Mouse (Mus musculus) thymus, adult 2 months (tissue): ENCODE measurements around the gene Upp2. TPM values are rescaled to one million over a fixed set of nuclear protein-coding genes. Genes with fewer than 3 reads are reported as not detected.

ENCODE experiments used
- DNase-seq: peaks from one replicate; pipeline ENCODE4 v3.0.0; 2021
- H3K27ac ChIP-seq: fragments of 200-500 bp; 2 replicates; pipeline ENCODE4 v1.5.1; 2012; ENCODE audit warnings: low read length, control low read depth; ENCODE audit not compliant: control insufficient read depth, insufficient read depth
- H3K27me3 ChIP-seq: fragments of 200-500 bp; 2 replicates; pipeline ENCODE4 v1.6.1; 2012; ENCODE audit warnings: mild to moderate bottlenecking, low read length, moderate library complexity, mixed read lengths; ENCODE audit not compliant: control insufficient read depth, insufficient read depth
- H3K36me3 ChIP-seq: fragments of 200-500 bp; 2 replicates; pipeline ENCODE4 v1.6.1; 2012; ENCODE audit warnings: mild to moderate bottlenecking, low read length, moderate library complexity; ENCODE audit not compliant: control insufficient read depth, insufficient read depth
- H3K4me1 ChIP-seq: fragments of 200-500 bp; replicated peaks from 2 replicates; pipeline ENCODE4 v1.6.1; 2012; ENCODE audit warnings: low read length; ENCODE audit not compliant: control insufficient read depth, insufficient read depth
- H3K4me3 ChIP-seq: fragments of 200-500 bp; 2 replicates; pipeline ENCODE4 v1.5.1; 2012; ENCODE audit warnings: mild to moderate bottlenecking, low read length, control low read depth, moderate library complexity; ENCODE audit not compliant: control insufficient read depth, insufficient read depth
- CTCF ChIP-seq: fragments of 200-500 bp; IDR thresholded peaks from 2 replicates; pipeline ENCODE4 v1.5.1; 2012; ENCODE audit warnings: mild to moderate bottlenecking, control low read depth, low read length, moderate library complexity, borderline replicate concordance; ENCODE audit not compliant: control insufficient read depth, poor library complexity, insufficient read depth; ENCODE audit errors: extremely low read depth
- POLR2A ChIP-seq: fragments of 200-500 bp; IDR thresholded peaks from 2 replicates; pipeline ENCODE4 v1.6.1; 2012; ENCODE audit warnings: mild to moderate bottlenecking, low read length, control low read depth, moderate library complexity; ENCODE audit not compliant: control insufficient read depth, poor library complexity, insufficient read depth; ENCODE audit errors: extremely low read depth
- WGBS: fragments of 180-500 bp; shearing (Covaris S2); methylation state at CpG from one replicate; pipeline ENCODE4 v1.1.7; 2018; 5-methylcytosine and 5-hydroxymethylcytosine counted together
- polyA plus RNA-seq: library from polyadenylated mRNA; depleted of rRNA; stranded (reverse); fragments of >200 nt; gene quantifications from 2 replicates; pipeline ENCODE4 v1.2.3, GENCODE M21; 2012

The Upp2 gene
- polyA plus RNA-seq, 1 experiment: 1.8 TPM

DNA sequence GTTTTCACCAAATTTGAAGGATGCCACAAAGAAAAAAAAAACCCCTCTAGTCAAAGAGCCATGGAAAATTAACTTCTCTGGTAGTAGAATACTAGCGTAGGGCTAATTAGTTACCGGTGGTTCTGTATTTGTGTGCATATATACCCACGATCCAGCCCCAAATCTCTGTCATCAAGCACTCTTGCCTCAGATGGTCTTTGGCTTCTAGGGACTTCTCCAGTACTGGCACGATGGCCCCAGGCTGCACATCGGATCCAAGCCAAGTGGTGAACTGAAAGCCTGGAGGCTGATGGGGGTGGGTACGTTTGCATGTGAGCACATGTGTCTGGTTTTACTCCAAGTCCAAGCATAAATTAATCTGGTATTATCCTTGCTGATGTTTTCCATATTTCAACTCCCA is 88.1 kb downstream of the Upp2 start:
- H3K4me1 ChIP-seq: no peaks in the 10 kb centered on the region
- no peak overlapping the region for H3K27ac ChIP-seq
- WGBS: 96% methylated on average over 6 of the region's 6 CpGs
- no peaks in the 10 kb centered on the region for H3K27me3 ChIP-seq
- DNase-seq: no peak
- no peaks in the 10 kb centered on the region for H3K36me3 ChIP-seq
- H3K4me3 ChIP-seq: no peak overlapping the region
- no peak for TF ChIP-seq POLR2A
- TF ChIP-seq CTCF: no peak

DNA sequence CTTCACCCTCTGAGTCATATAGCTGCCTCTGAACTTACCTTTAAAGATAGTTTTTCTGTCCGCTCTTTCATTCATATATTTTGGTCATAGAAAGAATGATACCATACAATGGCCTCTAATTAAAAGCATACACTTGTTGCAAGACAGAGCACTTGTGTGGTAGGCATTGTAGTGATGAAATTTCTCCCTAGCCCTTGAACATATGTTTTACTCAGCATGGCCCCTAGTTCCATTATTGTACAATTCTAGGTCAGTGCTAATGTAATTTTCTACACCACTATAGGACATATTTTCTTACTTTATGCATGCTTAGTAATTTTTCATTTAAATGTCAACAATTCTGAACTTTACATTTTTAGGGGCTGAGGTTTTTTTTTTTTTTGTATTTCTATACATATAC is 89.9 kb downstream of the Upp2 start:
- Histone ChIP-seq H3K4me1 (no peaks in the 10 kb centered on the region), H3K27ac (no peak overlapping the region), H3K4me3 (no peak overlapping the region), H3K36me3 (no peaks in the 10 kb centered on the region), H3K27me3 (no peaks in the 10 kb centered on the region)
- WGBS: 92% methylated on average over 1 of the region's 1 CpGs
- no peak for DNase-seq
- TF ChIP-seq CTCF (no peak), POLR2A (no peak)

DNA sequence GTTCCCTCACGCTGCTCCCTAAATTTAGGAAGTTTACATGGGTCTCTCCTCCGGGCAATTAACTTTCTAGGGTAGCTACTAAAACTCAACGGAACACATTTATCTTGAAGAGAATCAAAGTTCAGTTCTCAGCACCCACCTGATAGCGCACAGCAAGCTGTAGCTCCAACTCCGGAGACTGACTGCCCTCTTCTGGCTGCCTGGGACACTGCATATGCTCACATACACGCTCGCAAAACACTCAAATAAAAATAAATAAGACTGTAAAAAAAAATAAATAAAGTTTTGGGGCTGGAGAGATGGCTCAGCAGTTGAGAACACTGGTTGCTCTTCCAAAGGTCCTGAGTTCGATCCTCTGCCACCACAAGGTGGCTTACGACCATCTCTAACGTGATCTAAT is 90.8 kb downstream of the Upp2 start:
- WGBS: 95% methylated on average over 10 of the region's 10 CpGs
- Histone ChIP-seq H3K4me1 (no peaks in the 10 kb centered on the region), H3K27me3 (no peaks in the 10 kb centered on the region), H3K36me3 (no peaks in the 10 kb centered on the region), H3K27ac (no peak overlapping the region), H3K4me3 (no peak overlapping the region)
- no peak for DNase-seq
- no peak for TF ChIP-seq POLR2A
- TF ChIP-seq CTCF: no peak

DNA sequence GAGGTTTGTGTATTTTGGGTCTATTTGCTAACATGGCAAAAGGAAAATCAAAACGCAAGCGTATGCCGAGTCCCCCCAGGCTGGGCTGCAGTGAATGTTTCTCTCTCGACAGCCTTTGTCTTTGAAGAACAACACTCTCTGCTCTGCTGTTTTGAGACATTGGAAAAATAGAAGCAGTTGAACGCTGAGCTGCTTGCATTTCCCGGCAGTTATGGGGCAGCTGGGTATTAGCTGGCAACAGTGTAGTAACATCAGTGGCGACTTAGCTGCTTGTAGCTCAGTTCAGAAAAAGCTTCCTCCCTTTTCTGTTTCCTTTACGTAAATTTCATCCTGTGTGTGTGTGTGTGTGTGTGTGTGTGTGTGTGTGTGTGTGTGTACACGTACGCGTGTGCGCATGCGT is 93.5 kb downstream of the Upp2 start:
- Histone ChIP-seq H3K27me3 (no peaks in the 10 kb centered on the region), H3K36me3 (no peaks in the 10 kb centered on the region), H3K4me3 (no peak overlapping the region), H3K27ac (no peak overlapping the region), H3K4me1 (no peaks in the 10 kb centered on the region)
- TF ChIP-seq CTCF (no peak), POLR2A (no peak)
- no peak for DNase-seq
- WGBS: 81% methylated on average over 13 of the region's 13 CpGs

DNA sequence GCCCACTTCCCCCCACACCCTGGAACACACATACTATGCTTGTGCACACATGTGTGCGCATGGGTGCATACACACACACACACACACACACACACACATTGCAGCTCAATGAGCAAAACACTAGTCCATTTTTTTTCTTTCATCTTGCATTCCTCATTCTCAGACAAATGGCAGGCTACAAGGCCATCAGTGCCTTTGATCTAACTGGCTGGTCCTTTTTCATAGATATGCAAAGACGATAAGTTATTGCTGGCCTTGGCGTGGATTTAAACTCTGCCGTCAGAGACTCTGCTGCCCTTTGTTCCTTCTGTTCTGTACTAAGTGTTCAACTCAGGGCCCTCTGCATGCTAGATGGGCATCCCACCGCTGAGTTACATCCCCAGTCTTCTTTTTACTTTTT is 94.0 kb downstream of the Upp2 start:
- no peak overlapping the region for H3K27ac ChIP-seq
- no peaks in the 10 kb centered on the region for H3K36me3 ChIP-seq
- TF ChIP-seq POLR2A (no peak), CTCF (no peak)
- no peaks in the 10 kb centered on the region for H3K4me1 ChIP-seq
- H3K27me3 ChIP-seq: no peaks in the 10 kb centered on the region
- H3K4me3 ChIP-seq: no peak overlapping the region
- WGBS: 95% methylated on average over 5 of the region's 5 CpGs
- DNase-seq: no peak

- no peaks in the 10 kb centered on the region for H3K27me3 ChIP-seq
- no peak overlapping the region for H3K4me3 ChIP-seq
- no peaks in the 10 kb centered on the region for H3K36me3 ChIP-seq
- no peaks in the 10 kb centered on the region for H3K4me1 ChIP-seq
- no peak overlapping the region for H3K27ac ChIP-seq
- no peak for DNase-seq
- 94% methylated on average over 9 of the region's 9 CpGs for WGBS
- no peak for TF ChIP-seq CTCF
- TF ChIP-seq POLR2A: no peak
These were observed 95.6 kb downstream of the Upp2 start for GRCm38 (mm10) chr2:58662661-58663060.

DNA sequence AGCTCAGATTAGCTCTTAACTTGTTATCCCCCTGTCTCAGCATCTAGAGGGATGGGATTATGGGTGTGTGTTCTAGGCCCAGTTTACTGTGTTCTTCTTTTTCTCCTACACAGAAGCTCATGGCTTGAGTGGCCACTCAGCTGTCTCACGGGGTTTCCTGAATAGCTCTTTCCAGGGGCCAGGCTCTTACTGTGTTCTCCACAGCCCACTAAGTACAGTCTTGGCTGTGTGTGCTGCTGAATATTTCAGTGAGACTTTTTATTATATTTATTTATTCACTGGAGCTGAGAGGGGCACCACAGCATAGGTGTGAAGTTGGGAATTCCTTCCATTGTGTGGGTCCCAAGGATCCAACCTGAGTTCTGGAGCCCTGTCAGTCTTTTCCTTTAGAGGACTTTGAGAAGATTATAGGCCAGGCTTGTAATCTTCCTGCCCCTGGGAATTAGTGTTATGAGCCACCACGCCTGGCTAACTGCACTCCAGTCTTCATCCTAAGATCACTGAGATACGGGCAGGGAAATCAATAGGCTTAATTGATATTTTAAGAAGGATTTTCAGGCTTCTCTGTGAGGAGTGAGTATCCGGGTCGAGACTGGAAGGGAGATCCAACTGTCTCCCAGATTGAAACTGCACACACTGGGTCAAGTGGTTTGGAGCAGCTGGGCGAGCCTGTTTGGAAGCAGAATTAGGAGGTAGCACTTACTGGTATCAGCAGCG is 96.5 kb downstream of the Upp2 start:
- H3K4me1 ChIP-seq: no peaks in the 10 kb centered on the region
- H3K36me3 ChIP-seq: no peaks in the 10 kb centered on the region
- no peak for TF ChIP-seq POLR2A
- no peak for DNase-seq
- H3K4me3 ChIP-seq: no peak overlapping the region
- no peaks in the 10 kb centered on the region for H3K27me3 ChIP-seq
- H3K27ac ChIP-seq: no peak overlapping the region
- WGBS: 94% methylated on average over 7 of the region's 7 CpGs
